Mouse (Mus musculus): Measurements from ENCODE around the gene Rmdn3. TPM values are rescaled to one million over a fixed set of nuclear protein-coding genes. Genes with fewer than 3 reads are reported as not detected.

The Rmdn3 gene
- total and polyA plus RNA-seq, 3 experiments = 52.5 to 57.4 TPM; not detected in 1

DNA sequence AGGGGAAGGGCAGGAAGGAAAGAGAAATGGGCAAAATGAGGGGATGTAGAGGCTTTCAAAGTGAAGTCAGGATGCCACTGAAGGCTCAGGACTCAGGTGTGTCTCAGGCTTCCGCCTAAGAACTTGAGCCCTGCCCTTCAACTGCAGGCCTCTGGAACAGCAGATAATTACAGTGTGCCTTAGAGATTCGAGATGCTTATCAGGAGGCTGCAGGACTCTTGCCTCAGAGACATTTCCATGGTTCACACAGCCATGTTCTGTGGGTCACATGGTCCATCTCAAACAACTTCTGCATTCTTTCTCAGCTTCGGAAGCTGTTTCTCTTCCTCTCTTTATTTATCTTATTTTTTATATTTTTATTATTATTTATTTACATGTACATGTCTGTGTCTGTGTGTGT lies 6.3 kb upstream of the Rmdn3 start:
- peaks cover 4 to 13% of the 10 kb centered on the region in 2 experiments for H3K4me1 ChIP-seq (ENCODE audit: control insufficient read depth in 1 of 2, insufficient read depth in 2 of 2, low read length in 2 of 2)
- H3K27me3 ChIP-seq (ENCODE audit: control insufficient read depth in 1 of 2, insufficient read depth in 2 of 2, low read length in 2 of 2) = no peaks in the 10 kb centered on the region
- H3K9me3 ChIP-seq (replicated peaks; ENCODE audit: insufficient read depth, low read length) = no peaks in the 10 kb centered on the region
- peak overlapping the region; percentile 13 to 42; a peak in 2 of 4 replicates for H3K4me3 ChIP-seq (ENCODE audit: control insufficient read depth in 1 of 2, insufficient read depth in 1 of 2, low read depth in 2 of 2, low read length in 2 of 2)
- peak; percentile 91 for DNase-seq (ENCODE audit: low read depth, low spot score)
- peaks cover 0 to 10% of the 10 kb centered on the region in 2 experiments; a peak in 2 of 4 replicates for H3K36me3 ChIP-seq (ENCODE audit: control insufficient read depth in 1 of 2, insufficient read depth in 2 of 2, low read length in 2 of 2)
- H3K79me2 ChIP-seq (ENCODE audit: control insufficient read depth, insufficient read depth, low read length, poor library complexity) = no peaks in the 10 kb centered on the region
- no peak overlapping the region for H3K9ac ChIP-seq (ENCODE audit: control insufficient read depth, low read depth, low read length, poor library complexity, severe bottlenecking)
- TF ChIP-seq ZNF384 (IDR thresholded peaks at IDR 0.05; ENCODE audit: low read depth, low read length) = no peak
- TF ChIP-seq CHD2 (IDR thresholded peaks at IDR 0.05; ENCODE audit: low read length) = no peak
- no peak for TF ChIP-seq MEF2A (IDR thresholded peaks at IDR 0.05; ENCODE audit: extremely low read depth, insufficient replicate concordance, low read depth, low read length, poor library complexity, severe bottlenecking)
- no peak for TF ChIP-seq MAFK (IDR thresholded peaks at IDR 0.05; ENCODE audit: borderline replicate concordance, low read depth, low read length)
- no peak for TF ChIP-seq JUND (IDR thresholded peaks at IDR 0.05; ENCODE audit: low read depth, low read length)
- TF ChIP-seq GABPA (IDR thresholded peaks at IDR 0.05; ENCODE audit: low read depth, low read length) = no peak
- TF ChIP-seq TAL1 (IDR thresholded peaks at IDR 0.05; ENCODE audit: low read length) = peak; percentile 86
- no peak for TF ChIP-seq ZKSCAN1 (IDR thresholded peaks at IDR 0.05; ENCODE audit: low read depth, low read length)
- peak; percentile 78 for TF ChIP-seq MAX (IDR thresholded peaks at IDR 0.05; ENCODE audit: low read length)
- TF ChIP-seq MYC (IDR thresholded peaks at IDR 0.05; ENCODE audit: low read depth, low read length) = peak; percentile 77
- peak; percentile 98 for TF ChIP-seq GATA1 (IDR thresholded peaks at IDR 0.05; ENCODE audit: low read depth, low read length)
- peak; percentile 93 for TF ChIP-seq TCF12 (IDR thresholded peaks at IDR 0.05; ENCODE audit: low read depth, low read length)
- 0 out of 2 replicates have a peak, but pooled peaks have one; percentile 39 for TF ChIP-seq TBP (IDR thresholded peaks at IDR 0.05; ENCODE audit: low read depth, low read length)
- peak; percentile 95 for TF ChIP-seq USF1 (IDR thresholded peaks at IDR 0.05; ENCODE audit: low read depth, low read length)
- TF ChIP-seq KAT2A (conservative IDR thresholded peaks at IDR 0.05; ENCODE audit: low read depth, low read length) = no peak
- TF ChIP-seq POLR2AphosphoS5 (IDR thresholded peaks at IDR 0.05; ENCODE audit: borderline replicate concordance, low read depth, low read length) = no peak
- no peak for TF ChIP-seq CHD1 (IDR thresholded peaks at IDR 0.05; ENCODE audit: low read depth, low read length)
- TF ChIP-seq HCFC1 (IDR thresholded peaks at IDR 0.05; ENCODE audit: low read depth, low read length) = no peak
- no peak for TF ChIP-seq NRF1 (IDR thresholded peaks at IDR 0.05; ENCODE audit: insufficient read depth, low read depth, low read length, poor library complexity, severe bottlenecking)
- peak in 1 of 2 experiments; percentile 77; a peak in 2 of 4 replicates for TF ChIP-seq USF2 (IDR thresholded peaks at IDR 0.05; ENCODE audit: borderline replicate concordance in 1 of 2, insufficient read depth in 1 of 2, low read depth in 1 of 2, low read length in 2 of 2)
- no peak for TF ChIP-seq SMC3 (IDR thresholded peaks at IDR 0.05; ENCODE audit: low read depth, low read length)
- peak; percentile 90 to 92 for TF ChIP-seq EP300 (IDR thresholded peaks at IDR 0.05; ENCODE audit: low read depth in 1 of 2, low read length in 2 of 2)
- peak; percentile 77 for TF ChIP-seq SIN3A (IDR thresholded peaks at IDR 0.05; ENCODE audit: low read length)
- no peak for TF ChIP-seq POLR2A (IDR thresholded peaks at IDR 0.05; ENCODE audit: control insufficient read depth in 1 of 2, insufficient read depth in 1 of 2, low read depth in 1 of 2, low read length in 2 of 2, poor library complexity in 1 of 2)
- TF ChIP-seq ELF1 (IDR thresholded peaks at IDR 0.05; ENCODE audit: low read depth, low read length) = peak; percentile 54
- peak; percentile 86 for TF ChIP-seq RCOR1 (IDR thresholded peaks at IDR 0.05; ENCODE audit: low read depth, low read length)
- peak; percentile 74 for TF ChIP-seq BHLHE40 (IDR thresholded peaks at IDR 0.05; ENCODE audit: borderline replicate concordance, low read depth, low read length)
- TF ChIP-seq NELFE (IDR thresholded peaks at IDR 0.05; ENCODE audit: low read depth, low read length) = no peak
- no peak for TF ChIP-seq MYB (IDR thresholded peaks at IDR 0.05; ENCODE audit: low read depth, low read length)
- no peak for TF ChIP-seq E2F4 (IDR thresholded peaks at IDR 0.05; ENCODE audit: borderline replicate concordance, low read depth, low read length)
- peak; percentile 74 for TF ChIP-seq MXI1 (IDR thresholded peaks at IDR 0.05; ENCODE audit: low read depth, low read length)
- TF ChIP-seq ETS1 (IDR thresholded peaks at IDR 0.05; ENCODE audit: low read depth, low read length) = peak; percentile 84
- peak overlapping the region; percentile 73 for H3K27ac ChIP-seq (ENCODE audit: control insufficient read depth, low read depth, low read length)

Measured in MEL (cell line).